In genomic region chr16:32371351-32371750, GRCm38 (mm10) we compare ENCODE assay signal across 9 mouse cellular contexts. TPM values are rescaled to one million over a fixed set of nuclear protein-coding genes. Genes with fewer than 3 reads are reported as not detected.
DNase-seq lines count a peak whose midpoint lies in the region.
"Had no signal": no experiment of that assay in that cellular context is flagged by ENCODE, and none has a peak within 500 bp of the region (broad histone marks: within the 10 kb centered on the region; RNA-seq: fewer than 3 reads in every experiment).

No protein-coding gene starts in this region.

- DNase-seq in gastrocnemius, adult 18-20 months (ENCODE audit: low spot score) = peak; percentile 29
- no peak for DNase-seq in gastrocnemius, postnatal 25 days
- peak; percentile 5 to 24 for DNase-seq in spleen, postnatal 36 days (ENCODE audit: low spot score in 2 of 2)
- no peak for DNase-seq in spleen, adult 12 weeks (ENCODE audit: low spot score)
- peak; percentile 28 to 58 for DNase-seq in cerebellum, postnatal 25 days
- DNase-seq in kidney, postnatal 36 days = peak; percentile 42 to 81
- DNase-seq in retina, postnatal 7 days (ENCODE audit: low read depth, low spot score) = peak; percentile 9
- DNase-seq in frontal cortex, postnatal 10 days (ENCODE audit: low spot score in 2 of 2) = no peak
- DNase-seq: liver, embryonic 13.5 days had no signal

RNA-seq across cellular contexts. Expression of gene Tm4sf19, which starts 29.0 kb away (rescaled TPM):
- not detected for total RNA-seq in gastrocnemius, adult 18-20 months (2021)
- not detected for total RNA-seq in gastrocnemius, postnatal 25 days (2021)

RNA-seq across cellular contexts. Expression of gene Ubxn7, which starts 39.3 kb away (rescaled TPM):
- 10 to 100 TPM; 13.0 to 15.3 TPM for total RNA-seq in gastrocnemius, adult 18-20 months (2021)
- 10 to 100 TPM; 13.0 to 16.2 TPM for total RNA-seq in gastrocnemius, postnatal 25 days (2021)

RNA-seq across cellular contexts. Expression of gene Tctex1d2, which starts 48.2 kb away (rescaled TPM):
- total RNA-seq in gastrocnemius, adult 18-20 months (2021) = 1 to 10 TPM; 5.2 to 5.5 TPM
- total RNA-seq in gastrocnemius, postnatal 25 days (2021) = 1 to 10 TPM; 4.1 to 4.3 TPM

RNA-seq across cellular contexts. Expression of gene Pcyt1a, which starts 59.4 kb away (rescaled TPM):
- total RNA-seq in gastrocnemius, adult 18-20 months (2021) = 100 to 1,000 TPM; 124 to 125 TPM
- 100 to 1,000 TPM in 1 of 2 experiments, 10 to 100 TPM in 1; 95.5 to 104 TPM for total RNA-seq in gastrocnemius, postnatal 25 days (2021)

Comparison
In these comparisons a context has a peak if more than half of its experiments do, and no peak if none do; other contexts are left out.
1. DNase-seq: peak in gastrocnemius, adult 18-20 months (single experiment), spleen, postnatal 36 days (2 of 2), cerebellum, postnatal 25 days (2 of 2), kidney, postnatal 36 days (2 of 2) and retina, postnatal 7 days (single experiment); none in gastrocnemius, postnatal 25 days (single experiment), spleen, adult 12 weeks (single experiment) and frontal cortex, postnatal 10 days (0 of 2).